Mouse (Mus musculus): ENCODE measurements around the gene Lyst.
"Not testable (repeated sequence)": the region's sequence is repeated elsewhere in the genome, so short reads cannot be mapped to it uniquely, and the experiment has no call there.

Lyst gene

GRCm38 (mm10) chr13:13637577-13637976 is 47.4 kb downstream of the Lyst start:
- DNase-seq (ENCODE audit: extremely low spot score) = no peak

GRCm38 (mm10) chr13:13637981-13638380 is 47.8 kb downstream of the Lyst start:
- no peak for DNase-seq (ENCODE audit: extremely low spot score)

- no peak for DNase-seq (ENCODE audit: extremely low spot score)
Measured at GRCm38 (mm10) chr13:13638725-13639124, 48.5 kb downstream of the Lyst start.

GRCm38 (mm10) chr13:13647296-13647695 is 57.1 kb downstream of the Lyst start:
- no peak for DNase-seq (ENCODE audit: extremely low spot score)

- DNase-seq (ENCODE audit: extremely low spot score) = no peak
Measured at GRCm38 (mm10) chr13:13655453-13655852, 65.3 kb downstream of the Lyst start.

GRCm38 (mm10) chr13:13666103-13666502 is 75.9 kb downstream of the Lyst start:
- not testable (repeated sequence) for DNase-seq (ENCODE audit: extremely low spot score)

- no peak for DNase-seq (ENCODE audit: extremely low spot score)
Measured at GRCm38 (mm10) chr13:13670669-13671068, 80.5 kb downstream of the Lyst start.

- DNase-seq (ENCODE audit: extremely low spot score) = no peak
Measured at GRCm38 (mm10) chr13:13671585-13672328, 81.6 kb downstream of the Lyst start.

- no peak for DNase-seq (ENCODE audit: extremely low spot score)
Measured at GRCm38 (mm10) chr13:13674669-13675343, 84.6 kb downstream of the Lyst start.

GRCm38 (mm10) chr13:13677871-13678270 is 87.7 kb downstream of the Lyst start:
- no peak for DNase-seq (ENCODE audit: extremely low spot score)

- DNase-seq (ENCODE audit: extremely low spot score) = no peak
Measured at GRCm38 (mm10) chr13:13681642-13682041, 91.4 kb downstream of the Lyst start.

- DNase-seq (ENCODE audit: extremely low spot score) = no peak
Measured at GRCm38 (mm10) chr13:13703476-13703875, 113.3 kb downstream of the Lyst start.

GRCm38 (mm10) chr13:13721435-13721834 is 131.2 kb downstream of the Lyst start:
- not testable (repeated sequence) for DNase-seq (ENCODE audit: extremely low spot score)

- no peak for DNase-seq (ENCODE audit: extremely low spot score)
Measured at GRCm38 (mm10) chr13:13723293-13723692, 133.1 kb downstream of the Lyst start.

- no peak for DNase-seq (ENCODE audit: extremely low spot score)
Measured at GRCm38 (mm10) chr13:13723786-13724185, 133.6 kb downstream of the Lyst start.

- no peak for DNase-seq (ENCODE audit: extremely low spot score)
Measured at GRCm38 (mm10) chr13:13739232-13739631, 149.0 kb downstream of the Lyst start.

GRCm38 (mm10) chr13:13745911-13746310 is 155.7 kb downstream of the Lyst start:
- no peak for DNase-seq (ENCODE audit: extremely low spot score)

GRCm38 (mm10) chr13:13775778-13776494 is 185.7 kb downstream of the Lyst start:
- DNase-seq (ENCODE audit: extremely low spot score) = no peak

- DNase-seq (ENCODE audit: extremely low spot score) = no peak
Measured at GRCm38 (mm10) chr13:13777052-13777451, 186.9 kb downstream of the Lyst start.

- DNase-seq (ENCODE audit: extremely low spot score) = no peak
Measured at GRCm38 (mm10) chr13:13777696-13778095, 187.5 kb downstream of the Lyst start.

GRCm38 (mm10) chr13:13778837-13779458 is 188.8 kb downstream of the Lyst start:
- DNase-seq (ENCODE audit: extremely low spot score) = no peak

- no peak for DNase-seq (ENCODE audit: extremely low spot score)
Measured at GRCm38 (mm10) chr13:13780271-13780670, 190.1 kb downstream of the Lyst start.

Measured in embryo, embryonic 9.5 days (tissue).